Mouse (Mus musculus) neural tube, embryonic 15.5 days (tissue): ENCODE measurements around the gene Scarb2. TPM values are rescaled to one million over a fixed set of nuclear protein-coding genes. Genes with fewer than 3 reads are reported as not detected.

Experiments
- ATAC-seq: fragments of 200-750 bp; cut with Nextera tagmentation; 2 replicates; pipeline ENCODE4 v1.8.0; 2017; ENCODE audit warnings: mild to moderate bottlenecking, moderate TSS enrichment, moderate library complexity; ENCODE audit not compliant: low FRiP score
- H3K27ac ChIP-seq: fragments of 300-500 bp; sonication (generic); replicated peaks from 2 replicates; pipeline ENCODE4 v1.5.1; 2015; ENCODE audit warnings: mild to moderate bottlenecking, inconsistent platforms
- H3K27me3 ChIP-seq: fragments of 300-500 bp; sonication (generic); replicated peaks from 2 replicates; pipeline ENCODE4 v1.6.1; 2015; ENCODE audit warnings: inconsistent platforms
- H3K36me3 ChIP-seq: fragments of 300-500 bp; sonication (generic); 2 replicates; pipeline ENCODE4 v1.6.1; 2015; ENCODE audit warnings: inconsistent platforms
- H3K4me1 ChIP-seq: fragments of 300-500 bp; sonication (generic); 2 replicates; pipeline ENCODE4 v1.6.1; 2015; ENCODE audit warnings: inconsistent platforms
- H3K4me2 ChIP-seq: fragments of 300-500 bp; sonication (generic); 2 replicates; pipeline ENCODE4 v1.6.1; 2015; ENCODE audit warnings: inconsistent platforms, mild to moderate bottlenecking, moderate library complexity
- H3K4me3 ChIP-seq: fragments of 300-500 bp; sonication (generic); replicated peaks from 2 replicates; pipeline ENCODE4 v1.5.1; 2015; ENCODE audit warnings: mild to moderate bottlenecking, inconsistent platforms
- H3K9ac ChIP-seq: fragments of 300-500 bp; sonication (generic); replicated peaks from 2 replicates; pipeline ENCODE4 v1.6.1; 2015; ENCODE audit warnings: mild to moderate bottlenecking, inconsistent platforms
- H3K9me3 ChIP-seq: fragments of 300-500 bp; sonication (generic); replicated peaks from 2 replicates; pipeline ENCODE4 v1.6.1; 2016; ENCODE audit warnings: inconsistent platforms
- WGBS: fragments of 180-500 bp; shearing (Covaris S2); methylation state at CpG from one replicate; pipeline ENCODE4 v1.1.7; 2015; ENCODE audit warnings: mixed read lengths; 5-methylcytosine and 5-hydroxymethylcytosine counted together
- polyA plus RNA-seq: library from polyadenylated mRNA; unstranded; fragments of >200 nt; fragmentation: Nextera tagmentation; extraction: Ambion mirVana; gene quantifications from 2 replicates; pipeline ENCODE4 v1.2.1, GENCODE M21; 2015

Scarb2 gene
- polyA plus RNA-seq, 1 experiment from 2014 or later: 21.3 TPM

GRCm38 (mm10) chr5:92467102-92467766 lies 39.4 kb downstream of the Scarb2 start:
- no peak for ATAC-seq
- H3K4me3 ChIP-seq: no peak overlapping the region
- no peak overlapping the region for H3K9ac ChIP-seq
- H3K9me3 ChIP-seq: no peaks in the 10 kb centered on the region
- H3K27me3 ChIP-seq: no peaks in the 10 kb centered on the region
- 84% methylated on average over 8 of the region's 8 CpGs for WGBS
- no peaks in the 10 kb centered on the region for H3K4me1 ChIP-seq
- H3K27ac ChIP-seq: no peak overlapping the region
- H3K36me3 ChIP-seq: 0 out of 2 replicates have a peak, but pooled peaks cover 5% of the 10 kb centered on the region
- H3K4me2 ChIP-seq: no peak overlapping the region

GRCm38 (mm10) chr5:92465511-92465910 lies 41.1 kb downstream of the Scarb2 start:
- Histone ChIP-seq H3K4me1 (no peaks in the 10 kb centered on the region), H3K4me3 (no peak overlapping the region), H3K27ac (no peak overlapping the region), H3K27me3 (no peaks in the 10 kb centered on the region), H3K36me3 (peaks cover 3% of the 10 kb centered on the region), H3K9ac (no peak overlapping the region), H3K4me2 (no peak overlapping the region), H3K9me3 (no peaks in the 10 kb centered on the region)
- ATAC-seq: no peak
- WGBS: 80% methylated on average over 5 of the region's 5 CpGs

GRCm38 (mm10) chr5:92461321-92461720 lies 45.3 kb downstream of the Scarb2 start:
- Histone ChIP-seq H3K9me3 (no peaks in the 10 kb centered on the region), H3K36me3 (peaks cover 18% of the 10 kb centered on the region), H3K4me2 (no peak overlapping the region), H3K9ac (no peak overlapping the region), H3K4me3 (no peak overlapping the region), H3K4me1 (no peaks in the 10 kb centered on the region), H3K27me3 (no peaks in the 10 kb centered on the region), H3K27ac (no peak overlapping the region)
- WGBS: 24% methylated on average over 5 of the region's 5 CpGs
- ATAC-seq: no peak

- H3K27ac ChIP-seq: no peak overlapping the region
- 58% methylated on average over 5 of the region's 5 CpGs for WGBS
- no peak overlapping the region for H3K4me3 ChIP-seq
- no peaks in the 10 kb centered on the region for H3K9me3 ChIP-seq
- no peaks in the 10 kb centered on the region for H3K4me1 ChIP-seq
- H3K4me2 ChIP-seq: no peak overlapping the region
- H3K27me3 ChIP-seq: no peaks in the 10 kb centered on the region
- peaks cover 27% of the 10 kb centered on the region for H3K36me3 ChIP-seq
- H3K9ac ChIP-seq: no peak overlapping the region
- ATAC-seq: no peak
These were observed 47.9 kb downstream of the Scarb2 start for GRCm38 (mm10) chr5:92458726-92459125.

GRCm38 (mm10) chr5:92457410-92457809 lies 49.2 kb downstream of the Scarb2 start:
- 88% methylated on average over 2 of the region's 2 CpGs for WGBS
- peaks cover 37% of the 10 kb centered on the region for H3K36me3 ChIP-seq
- H3K4me1 ChIP-seq: no peaks in the 10 kb centered on the region
- no peak overlapping the region for H3K4me2 ChIP-seq
- H3K9me3 ChIP-seq: no peaks in the 10 kb centered on the region
- ATAC-seq: no peak
- no peaks in the 10 kb centered on the region for H3K27me3 ChIP-seq
- no peak overlapping the region for H3K4me3 ChIP-seq
- no peak overlapping the region for H3K27ac ChIP-seq
- no peak overlapping the region for H3K9ac ChIP-seq

GRCm38 (mm10) chr5:92452876-92453275 lies 53.8 kb downstream of the Scarb2 start:
- 89% methylated on average over 5 of the region's 5 CpGs for WGBS
- H3K36me3 ChIP-seq: peaks cover 71% of the 10 kb centered on the region

GRCm38 (mm10) chr5:92446736-92447135 lies 59.9 kb downstream of the Scarb2 start:
- H3K27me3 ChIP-seq: no peaks in the 10 kb centered on the region
- H3K9me3 ChIP-seq: no peaks in the 10 kb centered on the region
- no peak overlapping the region for H3K4me2 ChIP-seq
- 92% methylated on average over 5 of the region's 5 CpGs for WGBS
- no peak overlapping the region for H3K27ac ChIP-seq
- H3K4me1 ChIP-seq: no peaks in the 10 kb centered on the region
- no peak overlapping the region for H3K4me3 ChIP-seq
- no peak for ATAC-seq
- H3K36me3 ChIP-seq: peaks cover 86% of the 10 kb centered on the region
- H3K9ac ChIP-seq: no peak overlapping the region

More at GRCm38 (mm10) chr5:92452876-92453275, 53.8 kb downstream of the Scarb2 start:
- no peak overlapping the region for H3K27ac ChIP-seq
- no peaks in the 10 kb centered on the region for H3K4me1 ChIP-seq
- no peak overlapping the region for H3K9ac ChIP-seq
- ATAC-seq: no peak
- H3K4me3 ChIP-seq: no peak overlapping the region
- no peaks in the 10 kb centered on the region for H3K9me3 ChIP-seq
- no peaks in the 10 kb centered on the region for H3K27me3 ChIP-seq
- no peak overlapping the region for H3K4me2 ChIP-seq

GRCm38 (mm10) chr5:92445016-92445415 lies 61.6 kb downstream of the Scarb2 start:
- no peak for ATAC-seq
- no peaks in the 10 kb centered on the region for H3K9me3 ChIP-seq
- H3K4me2 ChIP-seq: no peak overlapping the region
- WGBS: 91% methylated on average over 2 of the region's 2 CpGs
- H3K9ac ChIP-seq: no peak overlapping the region
- H3K27ac ChIP-seq: no peak overlapping the region
- H3K36me3 ChIP-seq: peaks cover 74% of the 10 kb centered on the region
- no peaks in the 10 kb centered on the region for H3K27me3 ChIP-seq
- H3K4me3 ChIP-seq: no peak overlapping the region
- H3K4me1 ChIP-seq: no peaks in the 10 kb centered on the region

GRCm38 (mm10) chr5:92442914-92443313 lies 63.7 kb downstream of the Scarb2 start:
- Histone ChIP-seq H3K9ac (no peak overlapping the region), H3K4me3 (no peak overlapping the region), H3K4me2 (no peak overlapping the region), H3K9me3 (no peaks in the 10 kb centered on the region), H3K27ac (no peak overlapping the region), H3K4me1 (no peaks in the 10 kb centered on the region), H3K27me3 (no peaks in the 10 kb centered on the region), H3K36me3 (peaks cover 53% of the 10 kb centered on the region)
- 98% methylated on average over 7 of the region's 7 CpGs for WGBS
- ATAC-seq: no peak

- H3K9ac ChIP-seq: no peak overlapping the region
- no peak overlapping the region for H3K27ac ChIP-seq
- H3K4me1 ChIP-seq: no peaks in the 10 kb centered on the region
- H3K36me3 ChIP-seq: peaks cover 39% of the 10 kb centered on the region
- 66% methylated on average over 5 of the region's 5 CpGs for WGBS
- H3K4me3 ChIP-seq: no peak overlapping the region
- H3K9me3 ChIP-seq: no peaks in the 10 kb centered on the region
- H3K4me2 ChIP-seq: no peak overlapping the region
- no peaks in the 10 kb centered on the region for H3K27me3 ChIP-seq
- ATAC-seq: no peak
These were observed 65.1 kb downstream of the Scarb2 start for GRCm38 (mm10) chr5:92441494-92441893.

GRCm38 (mm10) chr5:92438540-92438939 lies 68.1 kb downstream of the Scarb2 start:
- WGBS: 89% methylated on average over 8 of the region's 8 CpGs
- Histone ChIP-seq H3K36me3 (peaks cover 11% of the 10 kb centered on the region), H3K4me1 (peaks cover 11% of the 10 kb centered on the region), H3K4me2 (no peak overlapping the region), H3K27me3 (no peaks in the 10 kb centered on the region), H3K4me3 (no peak overlapping the region), H3K27ac (no peak overlapping the region), H3K9me3 (no peaks in the 10 kb centered on the region), H3K9ac (no peak overlapping the region)
- no peak for ATAC-seq

GRCm38 (mm10) chr5:92435025-92435584 lies 71.5 kb downstream of the Scarb2 start, which contains the start of gene Nup54:
Nup54 (minus strand) TSS chr5:92435219.
- Histone ChIP-seq H3K9me3 (no peaks in the 10 kb centered on the region), H3K36me3 (no peaks in the 10 kb centered on the region), H3K9ac (peak within 1 kb of the TSS; percentile 90), H3K27ac (peak within 1 kb of the TSS; percentile 85), H3K4me2 (peak within 1 kb of the TSS; percentile 84), H3K27me3 (no peaks in the 10 kb centered on the region), H3K4me3 (peak within 1 kb of the TSS; percentile 94), H3K4me1 (peaks cover 20% of the 10 kb centered on the region)
- peak; percentile 100 for ATAC-seq
- 1% methylated on average over 34 of the region's 34 CpGs for WGBS
